Mouse (Mus musculus) spleen, adult 2 months (tissue): Measurements from ENCODE around the gene Psmc3.

Source experiments
- CTCF ChIP-seq: fragments of 200-500 bp; IDR thresholded peaks from 2 replicates; pipeline ENCODE4 v1.5.1; 2011; ENCODE audit warnings: mild to moderate bottlenecking, inconsistent platforms; ENCODE audit not compliant: insufficient read depth, insufficient read length, insufficient replicate concordance; ENCODE audit errors: extremely low read depth
- POLR2A ChIP-seq: fragments of 200-500 bp; IDR thresholded peaks from 2 replicates; pipeline ENCODE4 v1.6.1; 2011; ENCODE audit warnings: low read depth, low read length, inconsistent platforms

DNA sequence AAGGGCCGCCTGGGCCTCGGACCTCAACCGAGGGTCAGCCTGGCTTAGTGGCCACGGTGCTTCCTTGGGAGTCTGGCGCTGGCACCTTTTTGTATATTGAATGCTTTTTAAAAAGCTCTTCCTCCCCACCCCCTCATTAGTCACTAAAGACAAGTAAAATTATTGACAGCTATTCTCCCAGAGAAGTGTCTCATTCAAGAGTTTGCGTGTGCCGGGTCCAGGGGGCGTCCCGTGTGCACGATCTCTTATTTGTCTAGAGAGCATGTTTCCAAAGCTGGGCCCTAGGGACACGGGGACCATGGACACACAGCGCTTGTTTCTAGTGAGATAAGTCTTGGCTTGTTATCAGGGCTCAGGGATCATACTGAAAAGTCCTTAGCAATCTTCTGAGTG lies 61.8 kb downstream of the Psmc3 start:
- TF ChIP-seq CTCF = no peak
- no peak for TF ChIP-seq POLR2A
